Mouse (Mus musculus) ovary, postnatal 14 days (tissue): ENCODE measurements around the gene Gm19345.

Experiments used
- DNase-seq: peaks from one replicate; pipeline ENCODE4 v3.0.0; 2022; ENCODE audit warnings: low spot score

Gm19345 gene

GRCm38 (mm10) chr7:19851858-19852570, at the start of gene Gm19345:
TSS of gene Gm19345 (plus strand) at chr7:19852003.
- DNase-seq, result no peak

GRCm38 (mm10) chr7:19802995-19803394, 48.8 kb upstream of the Gm19345 start:
- DNase-seq, result peak; percentile 83

GRCm38 (mm10) chr7:19806356-19806969, 45.3 kb upstream of the Gm19345 start:
- no peak for DNase-seq

- DNase-seq, result no peak
These were observed 42.4 kb upstream of the Gm19345 start for GRCm38 (mm10) chr7:19809369-19809768.

- no peak for DNase-seq
These were observed 40.7 kb upstream of the Gm19345 start for GRCm38 (mm10) chr7:19811114-19811513.

GRCm38 (mm10) chr7:19813161-19813560, 38.6 kb upstream of the Gm19345 start:
- DNase-seq, result no peak

- no peak for DNase-seq
These were observed 38.2 kb upstream of the Gm19345 start for GRCm38 (mm10) chr7:19813579-19814122.

GRCm38 (mm10) chr7:19815296-19816223, 36.2 kb upstream of the Gm19345 start:
- DNase-seq, result no peak

- DNase-seq, result peak; percentile 74
These were observed 35.5 kb upstream of the Gm19345 start for GRCm38 (mm10) chr7:19816224-19816771.

GRCm38 (mm10) chr7:19817382-19818105, 34.3 kb upstream of the Gm19345 start:
- peak; percentile 59 for DNase-seq

- no peak for DNase-seq
These were observed 33.4 kb upstream of the Gm19345 start for GRCm38 (mm10) chr7:19818440-19818839.

GRCm38 (mm10) chr7:19818875-19819274, 32.9 kb upstream of the Gm19345 start:
- no peak for DNase-seq

GRCm38 (mm10) chr7:19820347-19821048, 31.3 kb upstream of the Gm19345 start:
- no peak for DNase-seq

- no peak for DNase-seq
These were observed 30.2 kb upstream of the Gm19345 start for GRCm38 (mm10) chr7:19821633-19822032.

GRCm38 (mm10) chr7:19822193-19822592, 29.6 kb upstream of the Gm19345 start:
- DNase-seq, result no peak

- DNase-seq, result no peak
These were observed 29.2 kb upstream of the Gm19345 start, which contains the start of gene Bcl3 for GRCm38 (mm10) chr7:19822604-19823058. TSS of gene Bcl3 (minus strand) at chr7:19822770.

GRCm38 (mm10) chr7:19823256-19824181, 28.3 kb upstream of the Gm19345 start:
- DNase-seq, result no peak

- DNase-seq, result peak; percentile 83
These were observed 27.4 kb upstream of the Gm19345 start for GRCm38 (mm10) chr7:19824182-19824973.

GRCm38 (mm10) chr7:19826756-19827155, 25.0 kb upstream of the Gm19345 start:
- DNase-seq, result no peak
